Comparison of ENCODE assay signal across 15 mouse cellular contexts in genomic region chr2:6925505-6925904, GRCm38 (mm10).
"Had no signal": no experiment of that assay in that cellular context is flagged by ENCODE, and none has a peak within 500 bp of the region (broad histone marks: within the 10 kb centered on the region; RNA-seq: fewer than 3 reads in every experiment).

No protein-coding gene starts in this region.

- DNase-seq: kidney, adult 11 months; kidney, adult 9 months; kidney, postnatal 36 days; liver; liver, embryonic 13.5 days; liver, postnatal 0 days; lung, postnatal 14 days; thymus, postnatal 4 days had no signal

- H3K4me1 ChIP-seq: liver, embryonic 13.5 days had no signal

- ATAC-seq: liver, postnatal 0 days had no signal

- H3K36me3 ChIP-seq: limb, embryonic 12.5 days; liver, embryonic 13.5 days; lung, embryonic 15.5 days; neural tube, embryonic 12.5 days had no signal

- H3K9ac ChIP-seq: limb, embryonic 12.5 days; liver, embryonic 13.5 days; liver, postnatal 0 days; lung, embryonic 15.5 days; neural tube, embryonic 12.5 days had no signal

- H3K27me3 ChIP-seq: limb, embryonic 12.5 days; liver, embryonic 13.5 days; lung, embryonic 15.5 days; megakaryocyte, embryonic 14.5 days; neural tube, embryonic 12.5 days had no signal

- H3K9me3 ChIP-seq: limb, embryonic 12.5 days; liver, embryonic 13.5 days; lung, embryonic 15.5 days; megakaryocyte, embryonic 14.5 days; neural tube, embryonic 12.5 days had no signal

- H3K4me3 ChIP-seq: limb, embryonic 12.5 days; liver, embryonic 13.5 days; lung, embryonic 15.5 days; megakaryocyte, embryonic 14.5 days; neural tube, embryonic 12.5 days had no signal

- H3K27ac ChIP-seq: kidney, postnatal 0 days; limb, embryonic 12.5 days; liver, embryonic 13.5 days; lung, embryonic 15.5 days; macrophage; neural tube, embryonic 12.5 days; stomach, postnatal 0 days had no signal

- H3K4me2 ChIP-seq: limb, embryonic 12.5 days; liver, embryonic 13.5 days; lung, embryonic 15.5 days; neural tube, embryonic 12.5 days had no signal
